Comparison of ENCODE assay signal across 10 mouse cellular contexts in the genomic region with DNA sequence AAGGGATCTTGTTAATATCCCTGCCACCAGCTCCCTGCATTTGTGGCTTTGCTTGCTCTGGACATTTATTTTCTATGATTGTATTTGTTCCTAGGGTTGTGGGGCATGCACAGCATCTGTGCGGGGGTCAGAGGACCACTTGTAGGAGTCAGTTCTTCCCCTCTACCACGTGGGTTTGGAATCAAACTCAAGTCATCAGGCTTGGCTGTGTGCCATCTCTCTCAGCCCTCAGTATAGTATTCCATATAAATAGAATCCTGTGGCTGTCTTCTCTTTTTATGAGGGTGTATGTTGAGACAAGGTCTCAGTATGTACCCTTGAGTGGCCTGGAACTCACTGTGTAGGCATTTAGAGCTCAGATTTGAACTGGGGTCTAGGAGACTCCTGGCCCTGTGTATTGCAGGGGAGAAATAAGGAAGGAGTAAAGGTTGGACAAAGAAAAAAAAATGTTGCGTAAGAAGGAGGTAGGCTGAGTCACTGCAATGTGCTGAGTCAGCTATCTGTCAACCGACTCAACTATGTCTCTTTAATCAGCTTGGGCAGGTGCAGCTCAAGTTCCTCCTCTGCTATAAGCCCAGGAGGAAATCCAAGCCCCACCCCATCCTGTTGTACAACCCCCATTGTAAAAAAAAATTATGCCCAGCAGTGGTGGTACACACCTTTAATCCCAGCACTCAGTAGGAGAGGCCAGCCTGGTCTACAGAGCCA. TPM values are rescaled to one million over a fixed set of nuclear protein-coding genes. Genes with fewer than 3 reads are reported as not detected.
DNase-seq lines count a peak whose midpoint lies in the region; ATAC-seq lines count a peak whose summit lies in the region.
"Had no signal": no experiment of that assay in that cellular context is flagged by ENCODE, and none has a peak within 500 bp of the region (broad histone marks: within the 10 kb centered on the region; RNA-seq: fewer than 3 reads in every experiment).

No protein-coding gene starts in this region.

- peaks cover 15% of the 10 kb centered on the region for H3K4me1 ChIP-seq in midbrain, embryonic 16.5 days (ENCODE audit: control insufficient read depth, insufficient read depth, low read length)

- 91% methylated on average over 4 of the region's 4 CpGs for WGBS in midbrain, embryonic 16.5 days

- no peaks in the 10 kb centered on the region for H3K9me3 ChIP-seq in midbrain, embryonic 16.5 days (replicated peaks; ENCODE audit: control insufficient read depth, low read length, poor library complexity, severe bottlenecking)
- H3K9me3 ChIP-seq: forebrain, embryonic 12.5 days; lung, embryonic 15.5 days had no signal

- ATAC-seq in granulocyte monocyte progenitor cell, adult 5-6 weeks (replicated peaks; ENCODE audit: poor library complexity, severe bottlenecking) = peak; percentile 82
- ATAC-seq in megakaryocyte, adult 5-6 weeks (ENCODE audit: poor library complexity, severe bottlenecking) = peak; percentile 57
- no peak for ATAC-seq in midbrain, embryonic 16.5 days
- no peak for ATAC-seq in CD4-positive, CD25-positive, alpha-beta regulatory T cell, adult 4 months

- H3K9ac ChIP-seq in midbrain, embryonic 16.5 days (ENCODE audit: low read depth, low read length) = no peak overlapping the region
- H3K9ac ChIP-seq: forebrain, embryonic 12.5 days; lung, embryonic 15.5 days had no signal

- peak; percentile 84 for DNase-seq in MEL-GATA-1-ER (ENCODE audit: extremely low read depth, low read depth)
- peak; percentile 41 to 70 for DNase-seq in thymus, postnatal 36 days
- no peak for DNase-seq in right cerebral cortex, adult 2 months (ENCODE audit: low spot score in 2 of 2)
- DNase-seq: gastrocnemius, postnatal 14 days had no signal

- H3K4me3 ChIP-seq in midbrain, embryonic 16.5 days (ENCODE audit: low read depth, low read length) = no peak overlapping the region
- H3K4me3 ChIP-seq: forebrain, embryonic 12.5 days; lung, embryonic 15.5 days had no signal

- no peak overlapping the region for H3K27ac ChIP-seq in midbrain, embryonic 16.5 days (ENCODE audit: low read length)
- H3K27ac ChIP-seq: forebrain, embryonic 12.5 days; lung, embryonic 15.5 days had no signal

- H3K27me3 ChIP-seq in midbrain, embryonic 16.5 days (ENCODE audit: control insufficient read depth, insufficient read depth, low read depth, low read length) = no peaks in the 10 kb centered on the region
- H3K27me3 ChIP-seq: forebrain, embryonic 12.5 days; lung, embryonic 15.5 days had no signal

- no peaks in the 10 kb centered on the region for H3K36me3 ChIP-seq in midbrain, embryonic 16.5 days (ENCODE audit: control insufficient read depth, insufficient read depth, low read length)
- H3K36me3 ChIP-seq: forebrain, embryonic 12.5 days; lung, embryonic 15.5 days had no signal

- H3K4me2 ChIP-seq in midbrain, embryonic 16.5 days (ENCODE audit: low read length) = no peak overlapping the region
- H3K4me2 ChIP-seq: forebrain, embryonic 12.5 days; lung, embryonic 15.5 days had no signal

RNA-seq across cellular contexts. Expression of a gene that starts 3.0 kb away (rescaled TPM):
- total RNA-seq in granulocyte monocyte progenitor cell, adult 5-6 weeks (2014; fragmentation: Nextera tagmentation) = not detected in 2 replicates
- not detected in 2 replicates for total RNA-seq in granulocyte monocyte progenitor cell, adult 5-6 weeks (2017)
- 0.18 TPM in 1 of 2 replicates, not detected in the other for total RNA-seq in megakaryocyte, adult 5-6 weeks (2015)
- 0.04 and 0.08 TPM in 2 replicates for total RNA-seq in megakaryocyte, adult 5-6 weeks (2017)
- 6.9 TPM in 2 replicates for polyA plus RNA-seq in midbrain, embryonic 16.5 days (2015; fragmentation: Nextera tagmentation; extraction: Ambion mirVana)
- polyA plus RNA-seq in CD4-positive, CD25-positive, alpha-beta regulatory T cell, adult 4 months (2017; shearing (Covaris generic)) = under 1 TPM in 1 of 2 experiments, not detected in 1; 0.05 TPM

RNA-seq across cellular contexts. Expression of a gene that starts 19.7 kb away (rescaled TPM):
- total RNA-seq in granulocyte monocyte progenitor cell, adult 5-6 weeks (2014; fragmentation: Nextera tagmentation) = not detected in 2 replicates
- not detected in 2 replicates for total RNA-seq in granulocyte monocyte progenitor cell, adult 5-6 weeks (2017)
- 0.07 and 0.23 TPM in 2 replicates for total RNA-seq in megakaryocyte, adult 5-6 weeks (2015)
- total RNA-seq in megakaryocyte, adult 5-6 weeks (2017) = 0.20 TPM in 1 of 2 replicates, not detected in the other
- 0.09 and 0.24 TPM in 2 replicates for polyA plus RNA-seq in midbrain, embryonic 16.5 days (2015; fragmentation: Nextera tagmentation; extraction: Ambion mirVana)
- polyA plus RNA-seq in CD4-positive, CD25-positive, alpha-beta regulatory T cell, adult 4 months (2017; shearing (Covaris generic)) = under 1 TPM in 1 of 2 experiments, not detected in 1; 0.22 TPM
- polyA plus RNA-seq: forebrain, embryonic 12.5 days had no signal

Comparison
In these comparisons a context has a peak if more than half of its experiments do, and no peak if none do; other contexts are left out.
1. DNase-seq: peak in MEL-GATA-1-ER (single experiment) and thymus, postnatal 36 days (2 of 2); none in right cerebral cortex, adult 2 months (0 of 2).
2. ATAC-seq: peak in granulocyte monocyte progenitor cell, adult 5-6 weeks (single experiment) and megakaryocyte, adult 5-6 weeks (single experiment); none in midbrain, embryonic 16.5 days (single experiment) and CD4-positive, CD25-positive, alpha-beta regulatory T cell, adult 4 months (single experiment).